9 mouse cellular contexts compared by ENCODE assay signal in genomic region chr6:85397165-85397564, GRCm38 (mm10). TPM values are rescaled to one million over a fixed set of nuclear protein-coding genes. Genes with fewer than 3 reads are reported as not detected.
DNase-seq lines count a peak whose midpoint lies in the region; ATAC-seq and TF ChIP-seq lines count a peak whose summit lies in the region.
"Had no signal": no experiment of that assay in that cellular context is flagged by ENCODE, and none has a peak within 500 bp of the region (broad histone marks: within the 10 kb centered on the region; RNA-seq: fewer than 3 reads in every experiment).

No protein-coding gene starts in this region.

- WGBS in heart, postnatal 0 days: 33% methylated on average over 1 of the region's 1 CpGs
- 31% methylated on average over 1 of the region's 1 CpGs for WGBS in liver, postnatal 0 days (ENCODE audit: insufficient replicate concordance)
- 29% methylated on average over 1 of the region's 1 CpGs for WGBS in neural tube, embryonic 15.5 days

- TF ChIP-seq CTCF in heart, postnatal 0 days (IDR thresholded peaks at IDR 0.05; ENCODE audit: low read depth): peak; percentile 59
- peak; percentile 62 for TF ChIP-seq CTCF in cortical plate, adult 2 months (IDR thresholded peaks at IDR 0.05; ENCODE audit: extremely low read depth, insufficient read depth, low read length)
- peak; percentile 69 for TF ChIP-seq CTCF in liver, postnatal 0 days (IDR thresholded peaks at IDR 0.05; ENCODE audit: low read depth)

- TF ChIP-seq EP300 in heart, postnatal 0 days (IDR thresholded peaks at IDR 0.05; ENCODE audit: low read depth): no peak
- TF ChIP-seq EP300 in liver, postnatal 0 days (IDR thresholded peaks at IDR 0.05; ENCODE audit: low read depth): no peak

- no peak for TF ChIP-seq POLR2A in cortical plate, adult 2 months (IDR thresholded peaks at IDR 0.05; ENCODE audit: extremely low read depth, insufficient read depth, low read length)

- no peak for ATAC-seq in heart, postnatal 0 days (ENCODE audit: insufficient read depth, low read depth)
- ATAC-seq in liver, postnatal 0 days: no peak
- ATAC-seq in neural tube, embryonic 15.5 days (ENCODE audit: low FRiP score): no peak

- no peaks in the 10 kb centered on the region for H3K9me3 ChIP-seq in heart, postnatal 0 days (replicated peaks; ENCODE audit: control insufficient read depth, low read length)
- 0 out of 2 replicates have a peak, but pooled peaks cover 3% of the 10 kb centered on the region for H3K9me3 ChIP-seq in liver, postnatal 0 days (ENCODE audit: low read length)
- H3K9me3 ChIP-seq in neural tube, embryonic 15.5 days (replicated peaks): no peaks in the 10 kb centered on the region
- H3K9me3 ChIP-seq: limb, embryonic 15.5 days had no signal

- H3K36me3 ChIP-seq in heart, postnatal 0 days (replicated peaks; ENCODE audit: control insufficient read depth, insufficient read depth, low read length): no peaks in the 10 kb centered on the region
- H3K36me3 ChIP-seq in liver, postnatal 0 days (replicated peaks; ENCODE audit: insufficient read depth, low read length): no peaks in the 10 kb centered on the region
- H3K36me3 ChIP-seq in neural tube, embryonic 15.5 days: no peaks in the 10 kb centered on the region
- H3K36me3 ChIP-seq: limb, embryonic 15.5 days had no signal

- H3K27me3 ChIP-seq in heart, postnatal 0 days (ENCODE audit: control insufficient read depth, insufficient read depth, low read length): no peaks in the 10 kb centered on the region
- no peaks in the 10 kb centered on the region for H3K27me3 ChIP-seq in liver, postnatal 0 days (ENCODE audit: insufficient read depth, low read length)
- no peaks in the 10 kb centered on the region for H3K27me3 ChIP-seq in neural tube, embryonic 15.5 days (replicated peaks)
- H3K27me3 ChIP-seq: limb, embryonic 15.5 days had no signal

- intact Hi-C loops in heart, postnatal 25 days (cut with DNase I): no loop called here

- no peaks in the 10 kb centered on the region for H3K4me1 ChIP-seq in heart, postnatal 0 days (ENCODE audit: control insufficient read depth, insufficient read depth)
- H3K4me1 ChIP-seq in cortical plate, adult 2 months (ENCODE audit: control insufficient read depth, insufficient read depth, low read length): no peaks in the 10 kb centered on the region
- no peaks in the 10 kb centered on the region for H3K4me1 ChIP-seq in liver, postnatal 0 days (ENCODE audit: insufficient read depth)
- H3K4me1 ChIP-seq in neural tube, embryonic 15.5 days: peaks cover 5% of the 10 kb centered on the region; the same call in 1 of the 2 replicates
- H3K4me1 ChIP-seq: limb, embryonic 15.5 days had no signal

- DNase-seq in heart, postnatal 0 days (ENCODE audit: low spot score): no peak
- no peak for DNase-seq in heart, postnatal 25 days (ENCODE audit: low spot score)
- DNase-seq in 3T3-L1 (ENCODE audit: low read depth, low spot score): peak; percentile 75
- DNase-seq in CD4-positive helper T cell, adult 2 months (ENCODE audit: low read depth, low spot score): peak; percentile 27
- DNase-seq in liver, postnatal 0 days: peak; percentile 45

- H3K27ac ChIP-seq in heart, postnatal 0 days (ENCODE audit: low read depth): no peak overlapping the region
- no peak overlapping the region for H3K27ac ChIP-seq in cortical plate, adult 2 months (ENCODE audit: insufficient read depth, low read length)
- H3K27ac ChIP-seq in liver, postnatal 0 days (ENCODE audit: low read depth): no peak overlapping the region
- no peak overlapping the region for H3K27ac ChIP-seq in neural tube, embryonic 15.5 days (replicated peaks)
- H3K27ac ChIP-seq: limb, embryonic 15.5 days had no signal

- no peak overlapping the region for H3K9ac ChIP-seq in heart, postnatal 0 days (replicated peaks; ENCODE audit: low read depth, low read length)
- H3K9ac ChIP-seq in liver, postnatal 0 days (replicated peaks): no peak overlapping the region
- no peak overlapping the region for H3K9ac ChIP-seq in neural tube, embryonic 15.5 days (replicated peaks)
- H3K9ac ChIP-seq: limb, embryonic 15.5 days had no signal

- no peak overlapping the region for H3K4me3 ChIP-seq in heart, postnatal 0 days (ENCODE audit: low read depth, low read length)
- H3K4me3 ChIP-seq in cortical plate, adult 2 months (ENCODE audit: insufficient read depth, low read length): no peak overlapping the region
- H3K4me3 ChIP-seq in liver, postnatal 0 days (ENCODE audit: low read depth, low read length): no peak overlapping the region
- H3K4me3 ChIP-seq in neural tube, embryonic 15.5 days (replicated peaks): no peak overlapping the region
- H3K4me3 ChIP-seq: erythroblast, embryonic 14.5 days; limb, embryonic 15.5 days had no signal

- H3K4me2 ChIP-seq in heart, postnatal 0 days (ENCODE audit: low read depth, low read length): no peak overlapping the region
- H3K4me2 ChIP-seq in liver, postnatal 0 days (ENCODE audit: low read depth, low read length): no peak overlapping the region
- H3K4me2 ChIP-seq in neural tube, embryonic 15.5 days: no peak overlapping the region
- H3K4me2 ChIP-seq: limb, embryonic 15.5 days had no signal

RNA-seq across cellular contexts. Expression of gene Rab11fip5, which starts 22.7 kb away (rescaled TPM):
- total RNA-seq in heart, postnatal 0 days (2014; rRNA removed; ENCODE audit: low replicate concordance): 86.7 and 91.3 TPM in 2 replicates
- 35.3 and 38.2 TPM in 2 replicates for polyA plus RNA-seq in heart, postnatal 0 days (2015; fragmentation: Nextera tagmentation; extraction: Ambion mirVana)
- total RNA-seq in heart, postnatal 25 days (2021): 10 to 100 TPM; 59.9 to 68.6 TPM
- 46.6 and 48.5 TPM in 2 replicates for polyA plus RNA-seq in cortical plate, adult 2 months (2012; rRNA removed)
- polyA plus RNA-seq in liver, postnatal 0 days (2015; fragmentation: Nextera tagmentation; extraction: Ambion mirVana): 1.1 TPM in 2 replicates
- polyA plus RNA-seq in neural tube, embryonic 15.5 days (2015; fragmentation: Nextera tagmentation; extraction: Ambion mirVana): 22.5 and 24.3 TPM in 2 replicates

RNA-seq across cellular contexts. Expression of gene Noto, which starts 26.5 kb away (rescaled TPM):
- not detected in 2 replicates for total RNA-seq in heart, postnatal 0 days (2014; rRNA removed; ENCODE audit: low replicate concordance)
- not detected in 2 replicates for polyA plus RNA-seq in heart, postnatal 0 days (2015; fragmentation: Nextera tagmentation; extraction: Ambion mirVana)
- not detected for total RNA-seq in heart, postnatal 25 days (2021)
- polyA plus RNA-seq in cortical plate, adult 2 months (2012; rRNA removed): not detected in 2 replicates
- polyA plus RNA-seq in liver, postnatal 0 days (2015; fragmentation: Nextera tagmentation; extraction: Ambion mirVana): not detected in 2 replicates
- polyA plus RNA-seq in neural tube, embryonic 15.5 days (2015; fragmentation: Nextera tagmentation; extraction: Ambion mirVana): not detected in 2 replicates
- polyA plus RNA-seq: erythroblast, embryonic 14.5 days; limb, embryonic 15.5 days had no signal

RNA-seq across cellular contexts. Expression of gene Smyd5, which starts 34.6 kb away (rescaled TPM):
- 15.0 and 22.7 TPM in 2 replicates for total RNA-seq in heart, postnatal 0 days (2014; rRNA removed; ENCODE audit: low replicate concordance)
- 13.1 and 16.0 TPM in 2 replicates for polyA plus RNA-seq in heart, postnatal 0 days (2015; fragmentation: Nextera tagmentation; extraction: Ambion mirVana)
- 1 to 10 TPM; 6.5 to 8.7 TPM for total RNA-seq in heart, postnatal 25 days (2021)
- 66.9 and 79.9 TPM in 2 replicates for polyA plus RNA-seq in cortical plate, adult 2 months (2012; rRNA removed)
- polyA plus RNA-seq in liver, postnatal 0 days (2015; fragmentation: Nextera tagmentation; extraction: Ambion mirVana): 9.6 and 11.3 TPM in 2 replicates
- 75.6 and 79.1 TPM in 2 replicates for polyA plus RNA-seq in neural tube, embryonic 15.5 days (2015; fragmentation: Nextera tagmentation; extraction: Ambion mirVana)

RNA-seq across cellular contexts. Expression of gene Cct7, which starts 54.1 kb away (rescaled TPM):
- total RNA-seq in heart, postnatal 0 days (2014; rRNA removed; ENCODE audit: low replicate concordance): 137 and 138 TPM in 2 replicates
- polyA plus RNA-seq in heart, postnatal 0 days (2015; fragmentation: Nextera tagmentation; extraction: Ambion mirVana): 243 and 246 TPM in 2 replicates
- 100 to 1,000 TPM; 133 to 151 TPM for total RNA-seq in heart, postnatal 25 days (2021)
- polyA plus RNA-seq in cortical plate, adult 2 months (2012; rRNA removed): 181 and 187 TPM in 2 replicates
- polyA plus RNA-seq in liver, postnatal 0 days (2015; fragmentation: Nextera tagmentation; extraction: Ambion mirVana): 146 and 157 TPM in 2 replicates
- polyA plus RNA-seq in neural tube, embryonic 15.5 days (2015; fragmentation: Nextera tagmentation; extraction: Ambion mirVana): 559 and 582 TPM in 2 replicates

RNA-seq across cellular contexts. Expression of gene Pradc1, which starts 54.6 kb away (rescaled TPM):
- total RNA-seq in heart, postnatal 0 days (2014; rRNA removed; ENCODE audit: low replicate concordance): 14.7 and 20.4 TPM in 2 replicates
- polyA plus RNA-seq in heart, postnatal 0 days (2015; fragmentation: Nextera tagmentation; extraction: Ambion mirVana): 33.9 and 35.9 TPM in 2 replicates
- 10 to 100 TPM; 10.2 to 13.8 TPM for total RNA-seq in heart, postnatal 25 days (2021)
- 44.0 and 47.4 TPM in 2 replicates for polyA plus RNA-seq in cortical plate, adult 2 months (2012; rRNA removed)
- polyA plus RNA-seq in liver, postnatal 0 days (2015; fragmentation: Nextera tagmentation; extraction: Ambion mirVana): 16.6 and 17.2 TPM in 2 replicates
- polyA plus RNA-seq in neural tube, embryonic 15.5 days (2015; fragmentation: Nextera tagmentation; extraction: Ambion mirVana): 27.4 and 32.7 TPM in 2 replicates

Comparison
In these comparisons a context has a peak if more than half of its experiments do, and no peak if none do; other contexts are left out.
1. DNase-seq: peak in 3T3-L1 (single experiment), CD4-positive helper T cell, adult 2 months (single experiment) and liver, postnatal 0 days (single experiment); none in heart, postnatal 0 days (single experiment) and heart, postnatal 25 days (single experiment).
2. RNA of gene Rab11fip5, which starts 22.7 kb away (polyA plus RNA-seq): 46.6 to 48.5 TPM in cortical plate, adult 2 months, 35.3 to 38.2 TPM in heart, postnatal 0 days and 22.5 to 24.3 TPM in neural tube, embryonic 15.5 days; 1.1 TPM in liver, postnatal 0 days; every median in the first group is over 10 times any median in the second.
3. Peak in every context shown above with its lines, with median percentiles within 50 percentile points of each other: CTCF ChIP-seq.